Mouse (Mus musculus) MEL (cell line): ENCODE measurements around the gene Nol6.

Source experiments
- CHD2 ChIP-seq: IDR thresholded peaks from 2 replicates; pipeline ENCODE4 v1.6.1; 2011; ENCODE audit warnings: low read length, improper control_type of control experiment
- CTCF ChIP-seq, 3 experiments: IDR thresholded peaks in 2 of 3; conservative IDR thresholded peaks in 1 of 3; 2 replicates each; pipeline ENCODE4 v1.5.1; 2011 to 2012; ENCODE audit warnings: low read length in 3 of 3, low read depth in 2 of 3, mild to moderate bottlenecking in 2 of 3, improper control_type of control experiment in 1 of 3, inconsistent platforms in 1 of 3, mixed read lengths in 1 of 3, moderate library complexity in 1 of 3; ENCODE audit not compliant: control insufficient read depth in 1 of 3, insufficient read depth in 1 of 3, poor library complexity in 1 of 3, severe bottlenecking in 1 of 3
- HCFC1 ChIP-seq: IDR thresholded peaks from 2 replicates; pipeline ENCODE4 v1.6.1; 2012; ENCODE audit warnings: low read depth, mild to moderate bottlenecking, inconsistent platforms, low read length, improper control_type of control experiment, moderate library complexity
- MAFK ChIP-seq: IDR thresholded peaks from 2 replicates; pipeline ENCODE4 v1.6.1; 2011; ENCODE audit warnings: low read depth, mild to moderate bottlenecking, low read length, improper control_type of control experiment, borderline replicate concordance
- MAX ChIP-seq: IDR thresholded peaks from 2 replicates; pipeline ENCODE4 v1.6.1; 2011; ENCODE audit warnings: low read length, improper control_type of control experiment
- MAZ ChIP-seq: IDR thresholded peaks from 2 replicates; pipeline ENCODE4 v1.6.1; 2012; ENCODE audit warnings: low read depth, mild to moderate bottlenecking, inconsistent platforms, low read length, improper control_type of control experiment
- MXI1 ChIP-seq: IDR thresholded peaks from 2 replicates; pipeline ENCODE4 v1.6.1; 2011; ENCODE audit warnings: mild to moderate bottlenecking, low read depth, low read length, improper control_type of control experiment
- MYB ChIP-seq: IDR thresholded peaks from 2 replicates; pipeline ENCODE4 v1.6.1; 2011; ENCODE audit warnings: mild to moderate bottlenecking, low read depth, low read length, improper control_type of control experiment
- NELFE ChIP-seq: IDR thresholded peaks from 2 replicates; pipeline ENCODE4 v1.6.1; 2011; ENCODE audit warnings: low read depth, low read length, improper control_type of control experiment
- POLR2A ChIP-seq, 2 experiments: IDR thresholded peaks; 2 replicates each; pipeline ENCODE4 v1.6.1; 2011 to 2012; ENCODE audit warnings: low read length in 2 of 2, mild to moderate bottlenecking in 2 of 2, control low read depth in 1 of 2, improper control_type of control experiment in 1 of 2, low read depth in 1 of 2, moderate library complexity in 1 of 2; ENCODE audit not compliant: control insufficient read depth in 1 of 2, insufficient read depth in 1 of 2, poor library complexity in 1 of 2
- SMC3 ChIP-seq: IDR thresholded peaks from 2 replicates; pipeline ENCODE4 v1.6.1; 2011; ENCODE audit warnings: low read depth, low read length, improper control_type of control experiment
- USF2 ChIP-seq, 2 experiments: IDR thresholded peaks; 2 replicates each; pipeline ENCODE4 v1.6.1; 2011 to 2012; ENCODE audit warnings: improper control_type of control experiment in 2 of 2, low read length in 2 of 2, borderline replicate concordance in 1 of 2, inconsistent platforms in 1 of 2, low read depth in 1 of 2, mild to moderate bottlenecking in 1 of 2; ENCODE audit not compliant: insufficient read depth in 1 of 2

DNA sequence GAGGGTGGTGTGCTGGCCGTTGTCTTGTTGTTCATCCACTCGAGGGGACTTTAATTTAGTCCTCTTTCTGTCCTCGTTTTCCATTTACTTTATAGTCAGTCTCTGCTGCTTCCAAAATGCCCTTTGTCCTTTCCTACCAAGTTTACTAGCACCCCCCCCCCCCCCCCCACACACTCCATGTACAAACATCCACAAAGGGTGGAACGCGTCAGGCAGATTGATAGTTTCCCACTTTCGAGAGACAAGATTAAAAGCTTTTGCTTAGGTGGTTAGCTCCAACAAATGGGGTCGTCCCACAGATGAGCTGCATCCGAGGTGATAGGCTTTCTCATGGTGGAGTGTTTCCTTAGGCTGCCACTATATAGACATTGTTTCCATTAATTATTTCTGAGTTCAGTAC is 12.6 kb upstream of the Nol6 start:
- no peak for TF ChIP-seq MYB
- no peak for TF ChIP-seq SMC3
- TF ChIP-seq NELFE = no peak
- TF ChIP-seq HCFC1 = no peak; the same call in 1 of the 2 replicates
- no peak for TF ChIP-seq CHD2
- TF ChIP-seq POLR2A (IDR thresholded peaks at IDR 0.05; ENCODE audit: control insufficient read depth in 1 of 2, insufficient read depth in 1 of 2, low read depth in 1 of 2, low read length in 2 of 2, poor library complexity in 1 of 2) = no peak
- TF ChIP-seq CTCF (IDR thresholded peaks at IDR 0.05 in 2 of 3, conservative IDR thresholded peaks at IDR 0.05 in 1 of 3; ENCODE audit: control insufficient read depth in 1 of 3, insufficient read depth in 1 of 3, low read depth in 2 of 3, low read length in 3 of 3, poor library complexity in 1 of 3, severe bottlenecking in 1 of 3) = no peak
- TF ChIP-seq USF2 (IDR thresholded peaks at IDR 0.05; ENCODE audit: borderline replicate concordance in 1 of 2, insufficient read depth in 1 of 2, low read depth in 1 of 2, low read length in 2 of 2) = no peak
- TF ChIP-seq MAX = no peak
- TF ChIP-seq MXI1 = no peak
- no peak for TF ChIP-seq MAZ
- no peak for TF ChIP-seq MAFK
